Comparison of ENCODE assay signal across 17 mouse cellular contexts in the genomic region with DNA sequence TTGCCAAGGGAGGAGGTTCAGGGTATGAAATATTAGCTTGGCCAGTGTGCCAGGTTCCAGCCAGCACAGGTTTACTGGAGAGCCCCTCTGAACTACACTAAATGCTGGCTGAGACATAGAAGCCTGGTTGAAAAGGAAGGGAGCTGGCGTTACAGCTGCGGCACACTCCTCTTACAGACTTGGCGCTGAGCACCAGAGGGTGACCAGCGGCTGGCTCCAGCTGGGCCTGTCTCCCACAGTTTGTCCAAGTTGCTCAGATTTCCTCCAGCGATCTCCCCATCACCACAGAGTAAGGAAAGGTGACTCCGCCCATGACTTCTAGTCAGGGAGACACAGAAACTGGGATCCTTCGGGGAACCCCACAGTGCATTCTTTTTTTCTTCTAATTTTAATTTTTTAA.
A peak's percentile ranks its signal among the peaks of the same experiment; 100 is the strongest.
DNase-seq lines count a peak whose midpoint lies in the region; ATAC-seq lines count a peak whose summit lies in the region.
"Had no signal": no experiment of that assay in that cellular context is flagged by ENCODE, and none has a peak within 500 bp of the region (broad histone marks: within the 10 kb centered on the region; RNA-seq: fewer than 3 reads in every experiment).

No protein-coding gene starts in this region.

- no peaks in the 10 kb centered on the region for H3K27me3 ChIP-seq in heart, embryonic 13.5 days (replicated peaks)
- H3K27me3 ChIP-seq in heart, embryonic 12.5 days (replicated peaks) = no peaks in the 10 kb centered on the region
- no peaks in the 10 kb centered on the region for H3K27me3 ChIP-seq in lung, embryonic 16.5 days (ENCODE audit: control insufficient read depth, insufficient read depth, low read depth, low read length)
- no peaks in the 10 kb centered on the region for H3K27me3 ChIP-seq in heart, embryonic 16.5 days (ENCODE audit: control insufficient read depth, insufficient read depth, low read length)
- peaks cover 37% of the 10 kb centered on the region for H3K27me3 ChIP-seq in forebrain, embryonic 12.5 days
- H3K27me3 ChIP-seq: stomach, embryonic 15.5 days had no signal

- peak overlapping the region; percentile 82; the same call in 1 of the 2 replicates for H3K9ac ChIP-seq in heart, embryonic 13.5 days
- no peak overlapping the region for H3K9ac ChIP-seq in heart, embryonic 12.5 days
- no peak overlapping the region for H3K9ac ChIP-seq in lung, embryonic 16.5 days (ENCODE audit: low read length)
- H3K9ac ChIP-seq in heart, embryonic 16.5 days (ENCODE audit: low read length) = no peak overlapping the region
- H3K9ac ChIP-seq in forebrain, embryonic 12.5 days = no peak overlapping the region
- H3K9ac ChIP-seq: hindbrain, embryonic 14.5 days; limb, embryonic 13.5 days; midbrain, embryonic 13.5 days; stomach, embryonic 15.5 days had no signal

- ATAC-seq in heart, embryonic 13.5 days (ENCODE audit: extremely low read depth, insufficient number of reproducible peaks, low FRiP score, low TSS enrichment) = no peak
- no peak for ATAC-seq in heart, embryonic 12.5 days (ENCODE audit: insufficient number of reproducible peaks, low FRiP score)
- ATAC-seq in lung, embryonic 16.5 days (ENCODE audit: low read depth) = peak; percentile 54
- no peak for ATAC-seq in heart, embryonic 16.5 days (replicated peaks; ENCODE audit: extremely low read depth, insufficient read depth, low FRiP score)
- ATAC-seq in forebrain, embryonic 12.5 days (ENCODE audit: low FRiP score) = no peak
- ATAC-seq: midbrain, embryonic 13.5 days had no signal

- no peak overlapping the region for H3K4me3 ChIP-seq in heart, embryonic 13.5 days
- H3K4me3 ChIP-seq in heart, embryonic 12.5 days = no peak overlapping the region
- no peak overlapping the region for H3K4me3 ChIP-seq in lung, embryonic 16.5 days (ENCODE audit: low read length)
- no peak overlapping the region for H3K4me3 ChIP-seq in heart, embryonic 16.5 days (ENCODE audit: low read length)
- H3K4me3 ChIP-seq in forebrain, embryonic 12.5 days (replicated peaks) = no peak overlapping the region
- H3K4me3 ChIP-seq: left cerebral cortex, adult 2 months; limb, embryonic 13.5 days; midbrain, embryonic 13.5 days; stomach, embryonic 15.5 days had no signal

- H3K36me3 ChIP-seq in heart, embryonic 13.5 days = no peaks in the 10 kb centered on the region
- no peaks in the 10 kb centered on the region for H3K36me3 ChIP-seq in heart, embryonic 12.5 days
- H3K36me3 ChIP-seq in lung, embryonic 16.5 days (ENCODE audit: control insufficient read depth, insufficient read depth, low read length) = no peaks in the 10 kb centered on the region
- H3K36me3 ChIP-seq in heart, embryonic 16.5 days (ENCODE audit: control insufficient read depth, insufficient read depth) = no peaks in the 10 kb centered on the region
- H3K36me3 ChIP-seq in forebrain, embryonic 12.5 days (replicated peaks) = no peaks in the 10 kb centered on the region
- H3K36me3 ChIP-seq: limb, embryonic 13.5 days; midbrain, embryonic 13.5 days; stomach, embryonic 15.5 days had no signal

- WGBS in heart, embryonic 13.5 days = 78% methylated on average over 7 of the region's 7 CpGs
- 75% methylated on average over 7 of the region's 7 CpGs for WGBS in heart, embryonic 12.5 days
- WGBS in lung, embryonic 16.5 days = 51% methylated on average over 7 of the region's 7 CpGs
- WGBS in heart, embryonic 16.5 days = 84% methylated on average over 7 of the region's 7 CpGs
- WGBS in forebrain, embryonic 12.5 days = 73% methylated on average over 7 of the region's 7 CpGs

- DNase-seq in lung, postnatal 25 days (ENCODE audit: low spot score) = no peak
- peak; percentile 56 for DNase-seq in skeletal muscle tissue, adult 2 months (ENCODE audit: low read depth, low spot score)
- no peak for DNase-seq in frontal cortex, postnatal 36 days (ENCODE audit: low spot score in 2 of 2)
- DNase-seq: cerebellum, postnatal 10 days; right cerebral cortex, postnatal 4 days; thymus, postnatal 25 days had no signal

- H3K4me2 ChIP-seq in heart, embryonic 13.5 days = no peak overlapping the region
- H3K4me2 ChIP-seq in heart, embryonic 12.5 days = no peak overlapping the region
- H3K4me2 ChIP-seq in lung, embryonic 16.5 days (ENCODE audit: low read depth, low read length) = no peak overlapping the region
- no peak overlapping the region for H3K4me2 ChIP-seq in heart, embryonic 16.5 days (ENCODE audit: low read depth, low read length)
- H3K4me2 ChIP-seq in forebrain, embryonic 12.5 days = no peak overlapping the region
- H3K4me2 ChIP-seq: hindbrain, embryonic 14.5 days; midbrain, embryonic 13.5 days had no signal

- H3K4me1 ChIP-seq in heart, embryonic 13.5 days = peaks cover 90% of the 10 kb centered on the region
- H3K4me1 ChIP-seq in heart, embryonic 12.5 days (replicated peaks) = peaks cover 79% of the 10 kb centered on the region
- peaks cover 28% of the 10 kb centered on the region for H3K4me1 ChIP-seq in lung, embryonic 16.5 days (replicated peaks; ENCODE audit: control insufficient read depth, insufficient read depth, low read length)
- peaks cover 47% of the 10 kb centered on the region for H3K4me1 ChIP-seq in heart, embryonic 16.5 days (ENCODE audit: control insufficient read depth, insufficient read depth, low read length)
- peaks cover 19% of the 10 kb centered on the region for H3K4me1 ChIP-seq in forebrain, embryonic 12.5 days

- H3K27ac ChIP-seq in heart, embryonic 13.5 days (replicated peaks) = peak overlapping the region; percentile 96
- no peak overlapping the region for H3K27ac ChIP-seq in heart, embryonic 12.5 days (ENCODE audit: poor library complexity, severe bottlenecking)
- no peak overlapping the region for H3K27ac ChIP-seq in lung, embryonic 16.5 days (ENCODE audit: low read length)
- peak overlapping the region; percentile 91 for H3K27ac ChIP-seq in heart, embryonic 16.5 days (ENCODE audit: low read length)
- H3K27ac ChIP-seq in forebrain, embryonic 12.5 days = no peak overlapping the region
- H3K27ac ChIP-seq: hindbrain, embryonic 14.5 days; left cerebral cortex, adult 2 months; limb, embryonic 13.5 days; macrophage; midbrain, embryonic 13.5 days had no signal

- H3K9me3 ChIP-seq in heart, embryonic 13.5 days = no peaks in the 10 kb centered on the region
- no peaks in the 10 kb centered on the region for H3K9me3 ChIP-seq in heart, embryonic 12.5 days (replicated peaks)
- no peaks in the 10 kb centered on the region for H3K9me3 ChIP-seq in lung, embryonic 16.5 days (ENCODE audit: control insufficient read depth, low read length)
- H3K9me3 ChIP-seq in heart, embryonic 16.5 days (replicated peaks; ENCODE audit: control insufficient read depth, low read length) = no peaks in the 10 kb centered on the region
- H3K9me3 ChIP-seq in forebrain, embryonic 12.5 days = no peaks in the 10 kb centered on the region
- H3K9me3 ChIP-seq: stomach, embryonic 15.5 days had no signal

Comparison
In these comparisons a context has a peak if more than half of its experiments do, and no peak if none do; other contexts are left out.
1. H3K27ac ChIP-seq: peak in heart, embryonic 13.5 days (single experiment) and heart, embryonic 16.5 days (single experiment); none in heart, embryonic 12.5 days (single experiment), lung, embryonic 16.5 days (single experiment) and forebrain, embryonic 12.5 days (single experiment).